13 mouse cellular contexts compared by ENCODE assay signal in genomic region chr5:57760069-57761063, GRCm38 (mm10). TPM values are rescaled to one million over a fixed set of nuclear protein-coding genes. Genes with fewer than 3 reads are reported as not detected.
A peak's percentile ranks its signal among the peaks of the same experiment; 100 is the strongest.
DNase-seq lines count a peak whose midpoint lies in the region; ATAC-seq and TF ChIP-seq lines count a peak whose summit lies in the region.
"Had no signal": no experiment of that assay in that cellular context is flagged by ENCODE, and none has a peak within 500 bp of the region (broad histone marks: within the 10 kb centered on the region; RNA-seq: fewer than 3 reads in every experiment).

No protein-coding gene starts in this region.

- no peak for DNase-seq in heart, adult 11 months
- no peak for DNase-seq in midbrain, postnatal 0 days (ENCODE audit: low spot score)
- no peak for DNase-seq in midbrain, embryonic 10.5 days (ENCODE audit: low spot score)
- peak; percentile 53 for DNase-seq in embryonic facial prominence, embryonic 14.5 days (ENCODE audit: low spot score)
- no peak for DNase-seq in right cerebral cortex, postnatal 10 days (ENCODE audit: low spot score in 2 of 2)
- no peak for DNase-seq in hindbrain, postnatal 0 days (ENCODE audit: low spot score)
- DNase-seq: gastrocnemius, postnatal 10 days; kidney, postnatal 36 days; lung, postnatal 14 days; thymus, postnatal 4 days had no signal

- TF ChIP-seq CTCF in midbrain, postnatal 0 days (IDR thresholded peaks at IDR 0.05): no peak
- TF ChIP-seq CTCF in hindbrain, postnatal 0 days (IDR thresholded peaks at IDR 0.05; ENCODE audit: low read depth): no peak

- TF ChIP-seq POLR2A in myocyte (IDR thresholded peaks at IDR 0.05; ENCODE audit: insufficient read length, low read depth): no peak

- ATAC-seq in heart, embryonic 13.5 days (ENCODE audit: extremely low read depth, insufficient number of reproducible peaks, low FRiP score, low TSS enrichment): peak; percentile 25; the same call in 1 of the 2 replicates
- ATAC-seq in midbrain, postnatal 0 days (ENCODE audit: low FRiP score): no peak
- ATAC-seq in embryonic facial prominence, embryonic 14.5 days (ENCODE audit: low read depth): peak; percentile 55; the same call in 1 of the 2 replicates
- ATAC-seq in hindbrain, postnatal 0 days: no peak

- no peak overlapping the region for H3ac ChIP-seq in myocyte (ENCODE audit: control insufficient read depth, insufficient read length)

- no peak overlapping the region for H3K4me3 ChIP-seq in heart, embryonic 13.5 days
- no peak overlapping the region for H3K4me3 ChIP-seq in midbrain, postnatal 0 days (ENCODE audit: low read depth, low read length)
- H3K4me3 ChIP-seq in midbrain, embryonic 10.5 days: no peak overlapping the region
- H3K4me3 ChIP-seq in embryonic facial prominence, embryonic 14.5 days (ENCODE audit: low read depth, low read length): no peak overlapping the region
- H3K4me3 ChIP-seq in myocyte: no peak overlapping the region
- no peak overlapping the region for H3K4me3 ChIP-seq in hindbrain, postnatal 0 days (ENCODE audit: low read length)

- peak overlapping the region; percentile 44 for H3K4me2 ChIP-seq in heart, embryonic 13.5 days
- no peak overlapping the region for H3K4me2 ChIP-seq in midbrain, postnatal 0 days (ENCODE audit: low read depth, low read length, poor library complexity, severe bottlenecking)
- no peak overlapping the region for H3K4me2 ChIP-seq in embryonic facial prominence, embryonic 14.5 days (ENCODE audit: low read depth, low read length)
- peak overlapping the region; percentile 81 for H3K4me2 ChIP-seq in myocyte (ENCODE audit: low read depth)
- no peak overlapping the region for H3K4me2 ChIP-seq in hindbrain, postnatal 0 days (ENCODE audit: low read depth, low read length)

- no peaks in the 10 kb centered on the region for H3K9me3 ChIP-seq in heart, embryonic 13.5 days
- H3K9me3 ChIP-seq in midbrain, postnatal 0 days (ENCODE audit: low read length): no peaks in the 10 kb centered on the region
- H3K9me3 ChIP-seq in midbrain, embryonic 10.5 days (replicated peaks): no peaks in the 10 kb centered on the region
- no peaks in the 10 kb centered on the region for H3K9me3 ChIP-seq in embryonic facial prominence, embryonic 14.5 days (ENCODE audit: control insufficient read depth, low read length)
- no peaks in the 10 kb centered on the region for H3K9me3 ChIP-seq in hindbrain, postnatal 0 days (ENCODE audit: low read length)

- peaks cover 6% of the 10 kb centered on the region for H3K79me2 ChIP-seq in myocyte (ENCODE audit: control insufficient read depth, insufficient read depth)

- peak overlapping the region; percentile 76 for H3K27ac ChIP-seq in heart, embryonic 13.5 days (replicated peaks)
- peak overlapping the region; percentile 26; the same call in 1 of the 2 replicates for H3K27ac ChIP-seq in midbrain, postnatal 0 days (ENCODE audit: low read depth, low read length)
- no peak overlapping the region for H3K27ac ChIP-seq in midbrain, embryonic 10.5 days (replicated peaks)
- H3K27ac ChIP-seq in embryonic facial prominence, embryonic 14.5 days (replicated peaks; ENCODE audit: low read depth, low read length): no peak overlapping the region; the same call in 1 of the 2 replicates
- no peak overlapping the region for H3K27ac ChIP-seq in hindbrain, postnatal 0 days

- H3K4me1 ChIP-seq in heart, embryonic 13.5 days: peaks cover 52% of the 10 kb centered on the region
- no peaks in the 10 kb centered on the region for H3K4me1 ChIP-seq in midbrain, postnatal 0 days (ENCODE audit: insufficient read depth, low read length)
- H3K4me1 ChIP-seq in midbrain, embryonic 10.5 days: peaks cover 16% of the 10 kb centered on the region
- H3K4me1 ChIP-seq in embryonic facial prominence, embryonic 14.5 days (ENCODE audit: control insufficient read depth, insufficient read depth, low read length): peaks cover 12% of the 10 kb centered on the region
- no peaks in the 10 kb centered on the region for H3K4me1 ChIP-seq in hindbrain, postnatal 0 days (ENCODE audit: insufficient read depth, low read length)

- H3K27me3 ChIP-seq in heart, embryonic 13.5 days (replicated peaks): no peaks in the 10 kb centered on the region
- H3K27me3 ChIP-seq in midbrain, postnatal 0 days (ENCODE audit: insufficient read depth, low read length): no peaks in the 10 kb centered on the region
- no peaks in the 10 kb centered on the region for H3K27me3 ChIP-seq in midbrain, embryonic 10.5 days (ENCODE audit: low read depth, poor library complexity, severe bottlenecking)
- no peaks in the 10 kb centered on the region for H3K27me3 ChIP-seq in embryonic facial prominence, embryonic 14.5 days (replicated peaks; ENCODE audit: control insufficient read depth, insufficient read depth, low read length)
- H3K27me3 ChIP-seq in myocyte (ENCODE audit: control insufficient read depth, insufficient read depth, insufficient read length): no peaks in the 10 kb centered on the region
- H3K27me3 ChIP-seq in hindbrain, postnatal 0 days (ENCODE audit: insufficient read depth, low read length): no peaks in the 10 kb centered on the region
- H3K27me3 ChIP-seq: CH12.LX had no signal

- WGBS in heart, embryonic 13.5 days: 30% methylated on average over 6 of the region's 6 CpGs
- WGBS in midbrain, postnatal 0 days: 67% methylated on average over 6 of the region's 6 CpGs
- WGBS in midbrain, embryonic 10.5 days: 76% methylated on average over 6 of the region's 6 CpGs
- 53% methylated on average over 6 of the region's 6 CpGs for WGBS in embryonic facial prominence, embryonic 14.5 days
- 64% methylated on average over 6 of the region's 6 CpGs for WGBS in hindbrain, postnatal 0 days

- no peaks in the 10 kb centered on the region for H3K36me3 ChIP-seq in heart, embryonic 13.5 days
- no peaks in the 10 kb centered on the region for H3K36me3 ChIP-seq in midbrain, postnatal 0 days (ENCODE audit: insufficient read depth, low read length)
- no peaks in the 10 kb centered on the region for H3K36me3 ChIP-seq in midbrain, embryonic 10.5 days
- no peaks in the 10 kb centered on the region for H3K36me3 ChIP-seq in embryonic facial prominence, embryonic 14.5 days (ENCODE audit: control insufficient read depth, insufficient read depth, low read length)
- no peaks in the 10 kb centered on the region for H3K36me3 ChIP-seq in myocyte (ENCODE audit: control insufficient read depth, insufficient read depth)
- no peaks in the 10 kb centered on the region for H3K36me3 ChIP-seq in hindbrain, postnatal 0 days (ENCODE audit: insufficient read depth, low read length)

- H3K9ac ChIP-seq in heart, embryonic 13.5 days: no peak overlapping the region; the same call in 1 of the 2 replicates
- no peak overlapping the region for H3K9ac ChIP-seq in midbrain, postnatal 0 days (replicated peaks; ENCODE audit: low read length, poor library complexity, severe bottlenecking)
- H3K9ac ChIP-seq in embryonic facial prominence, embryonic 14.5 days (ENCODE audit: low read depth, low read length): no peak overlapping the region
- H3K9ac ChIP-seq in hindbrain, postnatal 0 days (replicated peaks; ENCODE audit: low read length): no peak overlapping the region

TF ChIP-seq in myocyte, 11 proteins besides CTCF, POLR2A, EP300 and RAD21:
- no peak for TF ChIP-seq USF1 (IDR thresholded peaks at IDR 0.05; ENCODE audit: low read depth)
- peak in 1 of 3 experiments; percentile 20 for TF ChIP-seq MYOD1 (IDR thresholded peaks at IDR 0.05; ENCODE audit: control insufficient read depth in 1 of 3, insufficient read length in 2 of 3, low read depth in 2 of 3)
- TF ChIP-seq TCF3 (IDR thresholded peaks at IDR 0.05; ENCODE audit: insufficient read length, low read depth): no peak
- no peak for TF ChIP-seq E2F4 (IDR thresholded peaks at IDR 0.05; ENCODE audit: insufficient read depth)
- no peak for TF ChIP-seq MAX (IDR thresholded peaks at IDR 0.05; ENCODE audit: low read depth)
TF ChIP-seq in myocyte: peak in this region for 1.

RNA-seq across cellular contexts. Expression of gene Pcdh7, which starts 42.6 kb away (rescaled TPM):
- polyA plus RNA-seq in heart, embryonic 13.5 days (2015; fragmentation: Nextera tagmentation; extraction: Ambion mirVana): 16.0 and 16.5 TPM in 2 replicates
- total RNA-seq in midbrain, postnatal 0 days (2014; rRNA removed): 157 and 178 TPM in 2 replicates
- 25.4 and 29.6 TPM in 2 replicates for polyA plus RNA-seq in midbrain, postnatal 0 days (2015; fragmentation: Nextera tagmentation; extraction: Ambion mirVana)
- 4.0 and 4.9 TPM in 2 replicates for polyA plus RNA-seq in midbrain, embryonic 10.5 days (2016; fragmentation: Nextera tagmentation; extraction: Ambion mirVana)
- polyA plus RNA-seq in embryonic facial prominence, embryonic 14.5 days (2014; fragmentation: Nextera tagmentation; extraction: Ambion mirVana): 14.0 TPM in 2 replicates
- polyA plus RNA-seq in myocyte (2012; fragmentation: generic; extraction: Trizol): 16.0 TPM
- total RNA-seq in hindbrain, postnatal 0 days (2014; rRNA removed): 152 and 157 TPM in 2 replicates
- 25.5 and 26.1 TPM in 2 replicates for polyA plus RNA-seq in hindbrain, postnatal 0 days (2015; fragmentation: Nextera tagmentation; extraction: Ambion mirVana)
- total RNA-seq: CH12.LX had no signal

Comparison
In these comparisons a context has a peak if more than half of its experiments do, and no peak if none do; other contexts are left out.
1. H3K27ac ChIP-seq: peak in heart, embryonic 13.5 days (single experiment) and midbrain, postnatal 0 days (single experiment); none in midbrain, embryonic 10.5 days (single experiment), embryonic facial prominence, embryonic 14.5 days (single experiment) and hindbrain, postnatal 0 days (single experiment).
2. ATAC-seq: peak in heart, embryonic 13.5 days (single experiment) and embryonic facial prominence, embryonic 14.5 days (single experiment); none in midbrain, postnatal 0 days (single experiment) and hindbrain, postnatal 0 days (single experiment).
3. H3K4me2 ChIP-seq: peak in heart, embryonic 13.5 days (single experiment) and myocyte (single experiment); none in midbrain, postnatal 0 days (single experiment), embryonic facial prominence, embryonic 14.5 days (single experiment) and hindbrain, postnatal 0 days (single experiment).